Mouse (Mus musculus) urinary bladder, adult 2 months (tissue): ENCODE data around the gene Sgcd. TPM values are rescaled to one million over a fixed set of nuclear protein-coding genes. Genes with fewer than 3 reads are reported as not detected.
"Not testable (repeated sequence)": the region's sequence is repeated elsewhere in the genome, so short reads cannot be mapped to it uniquely, and the experiment has no call there.

ENCODE experiments used
- DNase-seq: peaks from one replicate; pipeline ENCODE4 v3.0.0; 2022; ENCODE audit warnings: low spot score
- polyA plus RNA-seq: library from polyadenylated mRNA; depleted of rRNA; stranded (reverse); fragments of >200 nt; gene quantifications from 2 replicates; pipeline ENCODE4 v1.2.3, GENCODE M21; 2012

The Sgcd gene
- polyA plus RNA-seq, 1 experiment = 8.4 TPM

- no peak for DNase-seq
Observed at GRCm38 (mm10) chr11:47460149-47460548, 528.6 kb downstream of the Sgcd start.

DNA sequence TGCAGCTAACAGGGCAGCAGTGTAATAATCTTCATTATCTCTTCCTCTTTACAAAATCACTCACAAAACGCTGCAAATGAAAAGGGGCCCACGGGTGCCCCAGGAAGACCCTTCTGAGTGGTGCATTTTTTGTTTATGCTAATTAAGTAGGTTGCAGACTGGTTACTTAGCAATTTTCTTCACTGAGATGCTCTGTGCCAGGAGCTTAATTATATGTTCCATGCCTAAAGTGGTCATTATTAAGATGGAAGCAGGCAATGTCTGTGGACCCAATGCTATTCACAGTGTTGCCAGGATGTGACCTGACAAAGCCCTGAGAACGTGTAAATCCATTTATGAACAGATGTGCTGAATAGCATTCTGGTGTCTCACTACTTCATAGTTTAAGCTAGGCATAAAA lies 529.6 kb downstream of the Sgcd start:
- DNase-seq = no peak

GRCm38 (mm10) chr11:47447790-47448189 lies 541.0 kb downstream of the Sgcd start:
- no peak for DNase-seq

GRCm38 (mm10) chr11:47446337-47446736 lies 542.4 kb downstream of the Sgcd start:
- no peak for DNase-seq

DNA sequence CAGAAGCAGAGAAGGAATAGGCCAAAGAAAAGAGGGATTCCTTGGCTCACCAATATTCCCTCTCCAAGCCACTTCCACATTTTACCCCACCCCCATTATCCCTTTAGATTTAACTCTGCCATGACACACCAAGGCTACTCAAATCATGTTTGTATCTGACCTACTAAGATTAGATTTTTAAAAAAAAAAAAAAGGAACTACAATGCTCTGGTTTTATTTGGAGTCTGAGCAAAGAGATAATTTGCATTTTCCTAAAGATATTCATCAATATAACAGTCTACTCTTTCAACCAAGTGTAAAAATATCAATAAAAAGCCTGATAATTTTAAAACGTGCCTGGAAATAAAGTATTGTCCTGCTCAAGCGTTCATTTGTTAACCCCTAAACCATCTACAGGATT lies 543.1 kb downstream of the Sgcd start:
- DNase-seq = no peak

DNA sequence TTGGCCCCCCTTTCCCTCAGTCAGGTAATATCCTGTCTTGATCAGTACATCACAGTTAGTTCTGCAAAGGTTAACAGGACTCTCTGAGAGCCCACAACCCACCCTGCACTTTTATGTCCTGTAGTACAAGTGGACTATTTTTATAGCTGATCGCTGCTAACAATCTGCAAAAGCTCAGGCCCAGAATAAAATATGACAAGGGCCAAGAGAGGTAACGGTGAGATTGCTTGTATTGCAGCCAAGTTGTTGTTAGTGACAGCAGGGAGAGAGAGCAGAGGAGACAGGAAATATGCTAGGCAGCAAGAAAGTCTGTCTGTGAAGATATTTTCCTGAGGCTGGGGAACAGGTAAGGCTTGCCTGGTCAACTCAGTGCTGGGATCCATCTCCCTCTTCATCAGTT lies 546.5 kb downstream of the Sgcd start:
- no peak for DNase-seq

GRCm38 (mm10) chr11:47399607-47400006 lies 589.2 kb downstream of the Sgcd start:
- no peak for DNase-seq

GRCm38 (mm10) chr11:47390798-47391197 lies 598.0 kb downstream of the Sgcd start:
- not testable (repeated sequence) for DNase-seq

GRCm38 (mm10) chr11:47389327-47389726 lies 599.4 kb downstream of the Sgcd start:
- no peak for DNase-seq

DNA sequence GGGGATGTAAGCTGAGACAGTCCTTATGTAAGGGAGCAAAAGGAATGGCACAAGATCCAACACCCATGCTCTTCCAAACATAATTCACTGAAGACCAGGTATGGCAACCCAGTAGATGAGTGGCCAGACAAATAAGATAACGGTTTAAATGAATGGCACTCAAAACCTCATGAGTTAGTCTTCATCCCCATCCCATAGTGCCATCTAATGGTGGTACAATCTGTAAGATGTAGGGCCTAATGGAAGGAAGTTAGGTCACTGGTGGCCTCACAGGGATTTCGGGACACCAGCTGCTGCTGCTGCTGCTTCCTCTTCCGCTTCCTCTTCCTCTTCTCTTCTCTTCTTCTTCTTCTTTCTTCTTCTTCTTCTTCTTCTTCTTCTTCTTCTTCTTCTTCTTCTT lies 601.0 kb downstream of the Sgcd start:
- no peak for DNase-seq

DNA sequence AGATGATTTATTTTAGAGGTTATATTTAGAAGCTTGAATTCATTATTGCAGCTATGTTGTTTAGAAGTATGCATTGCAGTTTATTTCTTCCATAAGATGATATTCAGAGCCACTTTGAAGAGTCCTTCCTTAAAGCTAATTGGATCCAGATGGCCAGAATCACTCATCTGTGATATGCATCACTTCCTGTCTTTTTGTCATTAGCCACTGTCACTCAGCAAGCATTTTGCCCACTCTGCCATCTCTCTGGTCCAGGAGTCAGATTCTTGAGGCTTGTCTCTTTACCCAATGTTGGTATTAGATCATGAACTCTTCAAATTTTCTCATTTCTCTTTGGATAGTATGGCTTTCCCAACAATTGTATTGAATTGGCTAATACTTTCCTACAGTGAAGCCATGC lies 602.6 kb downstream of the Sgcd start:
- DNase-seq = no peak

DNA sequence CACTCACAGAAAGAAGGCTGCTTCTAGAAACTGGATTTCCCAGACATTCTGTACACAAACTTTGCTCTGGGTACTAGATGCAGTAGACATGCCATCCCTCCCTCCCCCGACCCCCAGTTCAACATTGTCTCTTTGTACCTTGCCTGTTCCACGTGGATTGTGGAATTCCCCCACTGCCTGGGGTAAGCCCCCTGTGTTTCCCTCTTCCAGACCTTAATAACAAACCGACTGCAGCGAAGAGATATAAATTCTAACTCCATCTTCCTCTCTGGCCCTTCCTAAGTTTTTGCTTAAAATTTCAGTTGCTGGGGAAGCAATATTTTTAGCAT lies 609.2 kb downstream of the Sgcd start:
- DNase-seq = no peak

DNA sequence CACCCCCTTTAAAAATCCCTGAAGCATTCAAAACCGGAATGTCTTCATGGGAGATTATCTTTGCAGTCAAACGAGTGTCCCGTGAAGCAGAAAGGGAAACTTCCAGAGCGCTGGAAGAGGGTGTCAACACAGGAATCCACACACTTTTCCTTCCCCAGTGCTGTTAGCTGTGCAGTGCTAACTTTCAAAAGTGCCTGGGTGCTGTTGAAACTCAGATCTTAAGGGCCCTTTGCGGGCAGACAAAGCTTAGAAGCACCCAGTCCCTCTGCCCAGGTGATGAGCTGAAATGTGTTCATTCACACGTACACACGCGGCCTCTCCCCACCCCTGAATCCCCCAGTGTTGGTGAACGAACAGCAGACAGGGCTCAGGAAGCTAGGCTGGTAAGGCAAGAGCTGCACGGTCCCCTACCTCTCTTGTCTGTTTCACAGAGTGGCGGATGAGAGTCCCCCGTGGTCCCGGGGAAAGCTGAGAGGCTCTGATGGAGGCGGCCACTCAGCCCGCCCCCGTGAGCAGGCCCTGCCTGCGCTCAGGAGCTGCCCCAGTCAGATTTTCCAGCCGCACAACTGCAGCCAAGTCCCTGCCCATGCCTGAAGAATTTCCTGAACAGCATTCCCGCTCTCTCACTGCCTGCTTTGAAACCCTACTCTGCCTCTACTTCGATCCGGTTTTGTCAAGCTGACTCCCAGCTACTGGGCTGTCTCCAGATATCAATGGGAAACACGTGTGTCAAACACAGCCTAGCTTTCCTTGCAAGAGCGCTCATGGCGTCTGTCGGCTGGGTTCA lies 609.7 kb downstream of the Sgcd start:
- DNase-seq = peak; percentile 41

DNA sequence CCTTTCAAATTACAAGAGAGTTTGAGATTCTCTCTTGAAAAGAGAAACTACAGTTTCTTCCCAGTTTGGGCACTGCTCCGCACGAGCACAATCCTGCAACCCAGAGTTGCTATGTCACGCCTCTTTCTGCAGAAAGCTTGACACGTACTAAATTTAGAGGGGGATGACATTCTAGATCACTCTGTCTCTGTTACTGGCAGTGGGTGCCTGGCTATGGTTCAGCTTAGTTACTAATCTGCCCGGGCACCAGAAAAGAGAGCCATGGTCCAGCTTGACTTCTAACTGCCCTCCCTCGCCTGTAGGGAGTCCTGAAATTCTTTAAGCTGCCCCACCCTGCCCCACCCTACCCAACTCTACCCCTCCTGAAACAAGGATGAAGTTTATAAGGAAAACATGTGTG lies 611.3 kb downstream of the Sgcd start:
- DNase-seq = no peak

GRCm38 (mm10) chr11:47376915-47377314 lies 611.9 kb downstream of the Sgcd start:
- DNase-seq = no peak

GRCm38 (mm10) chr11:47371616-47372015 lies 617.2 kb downstream of the Sgcd start:
- no peak for DNase-seq

- no peak for DNase-seq
Observed at GRCm38 (mm10) chr11:47351585-47351984, 637.2 kb downstream of the Sgcd start.

DNA sequence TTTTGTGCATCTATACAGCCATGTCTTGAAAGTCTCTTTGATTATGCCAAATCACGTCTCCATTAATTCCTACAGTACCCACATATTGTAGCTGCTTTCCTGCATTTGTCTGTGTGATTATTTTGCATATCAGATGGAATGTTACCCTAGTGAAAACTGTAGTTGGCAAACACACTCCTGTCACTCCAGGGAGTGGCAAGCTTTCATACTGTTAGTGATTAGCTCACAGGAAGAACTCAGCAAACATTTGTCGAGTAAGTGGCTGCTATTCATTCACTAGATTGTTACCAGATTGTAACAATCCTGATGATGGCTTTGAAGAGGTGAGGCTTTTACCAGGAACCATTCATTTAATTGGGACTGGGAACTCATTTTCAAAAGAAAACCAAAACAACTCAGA lies 645.3 kb downstream of the Sgcd start:
- no peak for DNase-seq

- DNase-seq = no peak
Observed at GRCm38 (mm10) chr11:47333702-47334101, 655.1 kb downstream of the Sgcd start.

DNA sequence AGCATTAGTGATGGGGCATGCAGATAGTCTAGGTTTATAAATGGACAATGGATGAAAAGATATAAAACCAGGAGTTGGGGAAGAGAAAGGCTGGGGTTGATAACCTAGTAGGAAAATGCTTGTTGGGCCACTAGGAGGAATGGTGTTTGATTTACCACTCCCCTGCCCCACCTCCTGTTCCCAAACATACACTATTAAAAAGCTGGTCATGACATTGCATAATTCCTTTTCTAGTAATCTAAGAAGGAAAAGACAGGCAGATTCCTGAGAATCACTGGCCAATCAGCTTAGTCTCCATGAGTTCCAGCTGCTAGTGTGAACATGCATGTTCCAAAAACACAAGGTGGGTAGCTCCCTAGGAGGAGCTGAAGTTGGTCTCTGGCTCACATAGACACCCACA lies 683.2 kb downstream of the Sgcd start:
- DNase-seq = no peak

DNA sequence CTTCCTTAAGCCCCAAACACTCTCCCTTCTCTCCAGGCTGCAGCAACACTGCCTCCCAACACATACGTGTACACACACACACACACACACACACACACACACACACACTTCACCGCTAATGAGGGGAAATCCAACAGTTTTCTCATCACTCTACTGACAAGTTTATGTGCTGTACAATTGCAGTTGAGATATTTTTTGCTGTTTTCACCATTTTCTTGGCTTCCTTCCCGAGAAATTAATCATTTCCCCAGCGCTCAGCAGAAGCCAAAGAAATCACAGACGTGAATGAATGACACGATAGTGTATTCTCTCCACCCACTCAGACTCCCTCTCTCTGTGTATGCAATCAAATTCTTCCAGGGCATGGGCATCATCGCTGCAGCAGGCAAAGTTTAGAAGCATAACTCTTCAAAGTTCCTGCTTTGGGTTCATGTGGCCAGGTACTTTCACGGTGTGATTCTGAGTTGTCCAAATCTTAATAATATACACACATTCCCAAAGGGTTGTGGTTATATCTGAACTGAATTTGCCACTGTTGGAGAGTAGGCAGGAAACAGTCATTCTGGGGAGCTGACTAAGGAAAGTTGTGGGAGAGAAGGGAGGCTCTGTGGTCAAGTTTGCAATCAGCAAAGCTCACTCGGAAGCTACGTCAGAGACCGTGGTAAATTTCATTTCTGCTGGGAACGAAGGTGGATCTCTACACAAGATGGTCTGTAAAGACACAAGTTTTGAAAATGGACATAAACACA lies 683.9 kb downstream of the Sgcd start:
- DNase-seq = no peak

DNA sequence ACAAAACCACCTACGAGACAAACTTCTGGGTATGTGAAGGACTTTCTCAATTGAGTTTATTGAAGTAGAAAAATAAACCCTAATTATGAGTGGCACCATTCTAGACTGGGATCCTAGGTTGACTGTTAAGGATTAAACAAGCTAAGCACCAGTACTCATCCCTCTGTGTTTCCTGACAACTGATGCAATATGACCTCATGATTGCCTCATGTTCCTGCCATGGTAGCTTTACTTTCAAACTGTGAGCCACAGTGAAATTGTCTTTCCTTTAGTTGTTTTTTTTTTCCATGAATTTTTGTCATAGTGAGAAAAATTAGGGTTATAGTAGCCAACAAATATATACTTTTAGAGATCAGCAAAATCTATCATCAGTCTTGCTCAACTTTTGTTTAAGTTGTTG lies 689.0 kb downstream of the Sgcd start:
- DNase-seq = no peak

GRCm38 (mm10) chr11:47297805-47298340 lies 690.9 kb downstream of the Sgcd start:
- DNase-seq = no peak
